Mouse (Mus musculus) hindbrain, embryonic 16.5 days (tissue): ENCODE measurements around the gene Larp1b. TPM values are rescaled to one million over a fixed set of nuclear protein-coding genes. Genes with fewer than 3 reads are reported as not detected.
A peak's percentile ranks its signal among the peaks of the same experiment; 100 is the strongest.

Experiments used
- ATAC-seq: fragments of 200-750 bp; cut with Nextera tagmentation; 2 replicates; pipeline ENCODE4 v1.8.0; 2017; ENCODE audit warnings: moderate TSS enrichment, moderate library complexity
- H3K27ac ChIP-seq: fragments of 300-500 bp; sonication (generic); 2 replicates; pipeline ENCODE4 v1.5.1; 2014; ENCODE audit warnings: low read depth, mild to moderate bottlenecking, control low read depth, low read length, moderate library complexity
- H3K27me3 ChIP-seq: fragments of 300-500 bp; sonication (generic); replicated peaks from 2 replicates; pipeline ENCODE4 v1.6.1; 2014; ENCODE audit warnings: low read length; ENCODE audit not compliant: control insufficient read depth, insufficient read depth
- H3K36me3 ChIP-seq: fragments of 300-500 bp; sonication (generic); 2 replicates; pipeline ENCODE4 v1.6.1; 2014; ENCODE audit warnings: mild to moderate bottlenecking, low read length, moderate library complexity, mixed read lengths; ENCODE audit not compliant: control insufficient read depth, insufficient read depth
- H3K4me1 ChIP-seq: fragments of 300-500 bp; sonication (generic); 2 replicates; pipeline ENCODE4 v1.6.1; 2014; ENCODE audit warnings: low read depth, low read length; ENCODE audit not compliant: control insufficient read depth, insufficient read depth
- H3K4me2 ChIP-seq: fragments of 300-500 bp; sonication (generic); 2 replicates; pipeline ENCODE4 v1.6.1; 2014; ENCODE audit warnings: mild to moderate bottlenecking, low read length, control low read depth, moderate library complexity
- H3K4me3 ChIP-seq: fragments of 300-500 bp; sonication (generic); 2 replicates; pipeline ENCODE4 v1.5.1; 2014; ENCODE audit warnings: mild to moderate bottlenecking, low read length, control low read depth, moderate library complexity
- H3K9ac ChIP-seq: fragments of 300-500 bp; sonication (generic); 2 replicates; pipeline ENCODE4 v1.6.1; 2014; ENCODE audit warnings: low read depth, mild to moderate bottlenecking, control low read depth, low read length, moderate library complexity
- H3K9me3 ChIP-seq: fragments of 300-500 bp; sonication (generic); 2 replicates; pipeline ENCODE4 v1.6.1; 2014; ENCODE audit warnings: mild to moderate bottlenecking, low read length, moderate library complexity; ENCODE audit not compliant: control insufficient read depth
- WGBS: fragments of 180-500 bp; shearing (Covaris S2); extraction: QIAGEN DNeasy Blood & Tissue Kit; methylation state at CpG from one replicate; pipeline ENCODE4 v1.1.7; 2014; 5-methylcytosine and 5-hydroxymethylcytosine counted together
- polyA plus RNA-seq: library from polyadenylated mRNA; unstranded; fragments of >200 nt; fragmentation: Nextera tagmentation; extraction: Ambion mirVana; gene quantifications from 2 replicates; pipeline ENCODE4 v1.2.1, GENCODE M21; 2015

Larp1b gene
- polyA plus RNA-seq, 1 experiment from 2014 or later, result 5.6 TPM

DNA sequence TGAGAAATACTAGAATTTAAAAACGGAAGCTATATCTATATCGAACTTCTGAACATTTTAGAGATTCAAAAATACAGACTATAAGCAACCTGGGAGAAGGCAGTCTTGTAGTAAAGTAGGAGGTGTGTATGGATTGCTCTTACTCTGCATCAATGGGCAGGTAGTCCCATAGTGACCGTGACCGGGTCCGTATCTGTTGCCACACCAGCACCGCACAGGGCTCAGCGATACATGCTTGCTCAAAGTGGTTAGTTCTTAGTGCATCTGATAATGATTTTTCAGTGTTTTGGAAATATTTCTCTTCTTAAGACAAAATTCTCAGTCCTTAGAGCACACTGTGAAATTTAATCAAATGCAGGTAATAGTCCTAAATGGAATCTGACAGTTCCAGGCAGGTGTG lies 62.8 kb downstream of the Larp1b start:
- no peak for ATAC-seq
- H3K9me3 ChIP-seq, result no peaks in the 10 kb centered on the region
- H3K27ac ChIP-seq, result no peak overlapping the region
- no peaks in the 10 kb centered on the region for H3K4me1 ChIP-seq
- H3K27me3 ChIP-seq, result no peaks in the 10 kb centered on the region
- no peak overlapping the region for H3K4me3 ChIP-seq
- no peaks in the 10 kb centered on the region for H3K36me3 ChIP-seq
- H3K4me2 ChIP-seq, result no peak overlapping the region
- 95% methylated on average over 7 of the region's 7 CpGs for WGBS
- no peak overlapping the region for H3K9ac ChIP-seq

DNA sequence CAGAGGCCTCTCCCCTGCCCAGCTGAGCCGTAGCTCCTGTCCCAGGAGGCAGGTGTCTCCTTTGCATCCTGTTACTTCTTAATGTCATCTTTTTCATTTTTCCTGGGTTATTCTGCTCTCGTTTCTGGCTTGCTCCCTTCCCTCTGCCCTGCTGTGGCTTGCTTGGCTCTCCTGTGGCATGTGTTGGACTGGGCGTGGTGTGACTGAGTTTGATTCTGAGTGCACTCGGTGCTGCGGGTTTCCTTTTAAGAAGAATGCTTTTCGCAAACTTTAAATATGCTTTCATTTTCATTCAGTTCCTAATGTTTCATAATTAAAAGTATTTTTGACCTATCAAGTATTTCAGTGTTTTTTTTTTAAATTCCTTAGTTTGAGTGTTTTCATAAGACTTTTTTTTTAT lies 65.3 kb downstream of the Larp1b start:
- H3K9me3 ChIP-seq, result no peaks in the 10 kb centered on the region
- no peak overlapping the region for H3K9ac ChIP-seq
- H3K36me3 ChIP-seq, result no peaks in the 10 kb centered on the region
- ATAC-seq, result no peak
- H3K27ac ChIP-seq, result no peak overlapping the region
- no peaks in the 10 kb centered on the region for H3K4me1 ChIP-seq
- WGBS, result 77% methylated on average over 6 of the region's 6 CpGs
- H3K4me3 ChIP-seq, result no peak overlapping the region
- no peak overlapping the region for H3K4me2 ChIP-seq
- no peaks in the 10 kb centered on the region for H3K27me3 ChIP-seq

DNA sequence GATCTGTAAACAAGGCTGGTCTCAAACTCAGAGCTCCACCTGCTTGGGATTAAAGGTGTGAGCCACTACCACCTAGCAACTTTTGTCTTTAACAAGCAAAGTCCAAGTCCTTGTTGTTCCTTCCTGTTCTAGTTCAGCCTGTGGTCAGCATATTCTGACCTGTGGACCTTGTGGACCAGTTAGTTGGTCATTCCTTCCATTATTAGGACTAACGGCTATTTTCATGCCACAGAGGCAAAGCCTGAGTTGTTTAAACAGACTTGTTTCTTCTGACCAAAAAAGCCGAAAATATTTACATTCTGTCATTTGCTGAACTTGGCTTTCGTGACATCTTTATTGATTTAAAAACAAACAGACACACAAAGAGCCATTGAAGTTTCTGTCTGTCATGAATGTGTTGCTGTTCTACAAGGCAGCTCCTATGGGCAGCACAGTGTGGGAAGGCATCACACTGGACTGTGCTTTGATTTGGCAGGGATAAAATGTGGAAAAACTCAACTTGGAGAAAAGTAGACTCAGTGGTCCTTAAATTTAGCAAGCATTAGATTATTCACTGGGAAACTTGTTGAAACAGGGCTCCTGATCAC lies 68.5 kb downstream of the Larp1b start:
- H3K4me2 ChIP-seq, result no peak overlapping the region
- no peak for ATAC-seq
- H3K36me3 ChIP-seq, result no peaks in the 10 kb centered on the region
- no peaks in the 10 kb centered on the region for H3K4me1 ChIP-seq
- no peak overlapping the region for H3K27ac ChIP-seq
- 69% methylated on average over 3 of the region's 3 CpGs for WGBS
- no peaks in the 10 kb centered on the region for H3K9me3 ChIP-seq
- no peak overlapping the region for H3K4me3 ChIP-seq
- H3K9ac ChIP-seq, result no peak overlapping the region
- H3K27me3 ChIP-seq, result no peaks in the 10 kb centered on the region

DNA sequence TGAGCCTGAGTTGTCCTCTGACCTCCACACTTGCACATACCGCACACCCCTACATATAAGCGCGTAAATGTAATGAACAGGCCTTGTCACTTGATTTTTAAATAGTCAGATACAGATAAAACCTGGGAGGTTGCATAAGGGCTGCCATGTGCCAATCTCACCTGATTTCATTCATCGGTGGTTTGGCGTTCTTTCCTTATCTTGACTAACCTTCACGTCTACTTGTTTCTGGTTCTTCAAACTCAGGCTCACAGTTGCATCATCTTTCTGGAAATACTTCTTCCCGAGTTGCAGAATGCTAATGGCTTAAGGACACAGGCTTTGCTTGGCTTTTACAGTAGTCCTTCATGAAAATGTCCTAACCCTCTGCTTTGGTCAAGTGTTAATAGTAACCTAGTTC lies 71.1 kb downstream of the Larp1b start:
- Histone ChIP-seq H3K9ac (no peak overlapping the region), H3K4me3 (no peak overlapping the region), H3K27me3 (no peaks in the 10 kb centered on the region), H3K27ac (no peak overlapping the region), H3K9me3 (no peaks in the 10 kb centered on the region), H3K4me1 (no peaks in the 10 kb centered on the region), H3K4me2 (no peak overlapping the region), H3K36me3 (no peaks in the 10 kb centered on the region)
- no peak for ATAC-seq
- 94% methylated on average over 7 of the region's 7 CpGs for WGBS

DNA sequence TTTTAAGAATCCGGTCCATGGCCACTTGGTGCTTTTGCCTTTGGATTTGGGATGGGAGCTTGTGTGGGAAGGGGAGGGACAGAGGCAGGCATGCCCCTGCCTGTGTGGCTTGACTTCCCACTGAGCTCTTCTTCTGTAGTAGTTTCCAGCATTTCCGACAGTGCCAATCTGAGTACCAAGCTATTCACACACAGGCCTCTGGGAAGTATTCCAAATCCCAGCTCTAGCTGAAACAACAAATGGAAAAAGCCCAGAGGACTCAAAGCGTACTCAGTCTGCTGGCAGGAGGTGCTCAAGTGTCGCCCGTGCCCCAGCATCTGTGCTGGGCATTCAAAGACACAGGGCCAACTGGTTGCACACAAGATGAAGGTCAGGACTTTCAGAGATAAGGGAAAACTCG lies 72.4 kb downstream of the Larp1b start:
- ATAC-seq, result peak; percentile 94
- Histone ChIP-seq H3K36me3 (no peaks in the 10 kb centered on the region), H3K9me3 (no peaks in the 10 kb centered on the region), H3K27me3 (no peaks in the 10 kb centered on the region), H3K4me3 (no peak overlapping the region), H3K4me2 (no peak overlapping the region), H3K9ac (no peak overlapping the region), H3K4me1 (no peaks in the 10 kb centered on the region), H3K27ac (no peak overlapping the region)
- 45% methylated on average over 6 of the region's 6 CpGs for WGBS

DNA sequence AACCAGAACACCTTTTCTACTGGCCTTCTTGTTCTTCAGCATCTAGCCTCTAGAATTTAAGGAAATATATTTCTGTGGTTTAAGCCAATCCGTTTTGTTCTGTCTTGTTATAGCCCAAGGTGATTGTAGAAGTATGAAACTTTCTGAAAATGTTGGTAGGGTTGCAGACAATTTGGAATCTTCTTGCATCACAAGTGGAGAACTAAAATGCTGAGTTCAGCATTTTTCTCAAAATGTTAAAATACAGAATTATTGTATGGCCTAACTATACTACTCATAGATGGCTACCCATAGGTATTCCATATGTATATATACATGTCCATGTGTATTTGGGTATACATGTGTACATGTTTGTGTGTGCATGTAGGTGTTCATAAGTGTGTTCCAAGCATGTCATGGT lies 81.1 kb downstream of the Larp1b start:
- no peak for ATAC-seq
- H3K27me3 ChIP-seq, result no peaks in the 10 kb centered on the region

DNA sequence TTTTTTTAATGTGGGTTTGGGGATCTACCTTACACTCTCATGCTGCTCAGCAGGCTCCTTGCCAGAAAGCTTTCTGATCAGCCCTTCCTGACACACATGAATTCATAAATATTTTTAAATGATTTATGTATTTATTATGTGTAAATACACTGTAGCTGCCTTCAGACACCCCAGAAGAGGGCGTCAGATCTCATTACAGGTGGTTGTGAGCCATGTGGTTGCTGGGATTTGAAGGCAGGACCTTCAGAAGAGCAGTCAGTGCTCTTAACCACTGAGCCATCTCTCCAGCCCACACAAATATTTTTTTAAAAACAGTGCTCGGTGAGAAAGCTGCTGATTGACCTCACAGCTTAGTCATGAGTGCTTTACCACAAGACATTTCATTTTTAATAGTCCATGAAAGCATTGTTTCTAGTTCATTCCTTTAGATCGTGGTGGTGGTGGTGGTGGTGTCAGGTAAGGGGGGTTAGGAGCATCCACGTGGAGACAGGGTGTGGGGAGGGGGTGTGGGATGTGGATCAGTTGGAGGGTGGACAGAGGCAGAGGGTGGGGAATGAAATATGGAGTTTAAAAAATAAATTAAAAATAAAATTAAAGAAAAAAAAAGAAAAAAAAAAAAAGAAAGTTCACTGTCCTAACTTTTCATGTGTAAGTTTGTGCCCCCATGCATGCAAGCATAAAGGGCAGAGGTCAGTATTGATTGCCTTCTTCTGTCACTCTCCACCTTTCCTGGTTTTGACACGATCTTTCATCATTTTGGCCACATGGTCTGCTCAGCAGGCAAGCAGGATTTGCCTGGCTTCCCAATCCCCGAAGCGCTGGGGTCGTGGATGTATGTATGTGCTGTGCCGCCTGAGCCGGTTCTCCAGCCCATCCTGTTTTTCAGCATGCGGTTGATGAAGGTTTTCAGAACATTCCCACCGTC lies 81.9 kb downstream of the Larp1b start:
- Histone ChIP-seq H3K4me2 (no peak overlapping the region), H3K36me3 (no peaks in the 10 kb centered on the region), H3K27ac (no peak overlapping the region), H3K4me1 (no peaks in the 10 kb centered on the region), H3K4me3 (no peak overlapping the region), H3K27me3 (no peaks in the 10 kb centered on the region), H3K9me3 (no peaks in the 10 kb centered on the region), H3K9ac (no peak overlapping the region)
- ATAC-seq, result no peak
- WGBS, result 82% methylated on average over 12 of the region's 12 CpGs

More for the DNA sequence above, 81.1 kb downstream of the Larp1b start:
- H3K36me3 ChIP-seq, result no peaks in the 10 kb centered on the region
- 94% methylated on average over 1 of the region's 1 CpGs for WGBS
- H3K27ac ChIP-seq, result no peak overlapping the region
- no peaks in the 10 kb centered on the region for H3K9me3 ChIP-seq
- no peaks in the 10 kb centered on the region for H3K4me1 ChIP-seq
- no peak overlapping the region for H3K4me2 ChIP-seq
- no peak overlapping the region for H3K9ac ChIP-seq
- no peak overlapping the region for H3K4me3 ChIP-seq

DNA sequence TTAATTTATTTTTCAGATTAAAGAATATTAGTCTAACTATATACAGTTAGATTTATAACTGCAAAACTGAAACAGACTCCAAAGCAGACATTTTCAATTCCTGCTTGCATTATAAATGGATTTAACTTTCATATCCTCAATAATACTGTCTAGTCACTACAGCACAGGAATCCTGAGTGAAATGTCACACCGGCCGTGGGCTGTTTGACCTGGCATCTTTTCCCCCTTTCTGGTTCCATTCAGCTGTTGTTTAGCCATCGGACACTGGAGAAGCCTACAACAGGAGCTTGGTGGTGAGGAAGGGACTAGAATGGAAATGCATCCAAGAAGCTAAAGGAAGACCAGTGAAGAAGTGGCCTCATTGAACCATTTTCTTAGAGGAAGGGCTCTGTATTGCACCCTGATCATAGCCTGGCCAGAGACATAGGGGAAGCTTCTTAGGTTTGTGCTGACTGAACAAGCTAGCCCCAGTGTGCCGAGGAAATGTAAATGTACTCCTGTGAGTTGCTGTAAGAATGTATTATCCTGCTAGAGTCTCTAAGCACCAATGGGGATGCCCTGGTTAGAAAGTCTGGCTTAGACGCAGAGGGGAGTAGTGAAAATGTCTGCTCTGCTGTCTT lies 88.8 kb downstream of the Larp1b start:
- Histone ChIP-seq H3K4me1 (no peaks in the 10 kb centered on the region), H3K27me3 (no peaks in the 10 kb centered on the region), H3K4me2 (no peak overlapping the region), H3K27ac (no peak overlapping the region), H3K4me3 (no peak overlapping the region), H3K9me3 (no peaks in the 10 kb centered on the region), H3K9ac (no peak overlapping the region), H3K36me3 (no peaks in the 10 kb centered on the region)
- WGBS, result 62% methylated on average over 5 of the region's 5 CpGs
- ATAC-seq, result no peak

DNA sequence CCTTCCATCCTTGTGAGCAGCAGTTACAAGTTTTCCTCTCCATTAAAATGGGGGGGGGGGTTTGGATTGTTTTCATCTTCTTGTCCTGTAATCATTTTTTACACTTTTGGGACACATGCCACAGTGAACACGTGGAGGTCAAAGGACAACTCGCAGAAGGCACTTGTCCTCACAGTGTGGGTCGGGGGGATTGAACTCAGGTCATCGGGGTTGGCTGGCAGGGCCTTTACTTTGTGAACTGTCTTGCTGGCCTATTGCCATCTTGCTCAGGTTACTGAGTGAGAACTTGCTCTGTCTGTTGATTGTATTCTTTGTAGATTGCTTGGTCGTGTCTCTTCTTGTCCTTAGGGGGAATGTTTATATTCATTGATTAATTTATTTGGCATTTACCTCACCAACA lies 91.6 kb downstream of the Larp1b start:
- Histone ChIP-seq H3K36me3 (no peaks in the 10 kb centered on the region), H3K27ac (no peak overlapping the region), H3K4me1 (no peaks in the 10 kb centered on the region), H3K9me3 (no peaks in the 10 kb centered on the region), H3K4me3 (no peak overlapping the region), H3K9ac (no peak overlapping the region), H3K27me3 (no peaks in the 10 kb centered on the region), H3K4me2 (no peak overlapping the region)
- WGBS, result 72% methylated on average over 5 of the region's 5 CpGs
- no peak for ATAC-seq
